ENCODE assay signal across 8 mouse cellular contexts in genomic region chr4:107066252-107067124, GRCm38 (mm10). TPM values are rescaled to one million over a fixed set of nuclear protein-coding genes. Genes with fewer than 3 reads are reported as not detected.
DNase-seq lines count a peak whose midpoint lies in the region; ATAC-seq and TF ChIP-seq lines count a peak whose summit lies in the region.

TSS of gene Mrpl37 (minus strand) at chr4:107066868.
TSS of gene Cyb5rl (plus strand) at chr4:107066988.

- H3K4me3 ChIP-seq in CH12.LX (replicated peaks in 1 of 3; ENCODE audit: low read depth in 2 of 3, low read length in 2 of 3, poor library complexity in 1 of 3) = peak within 1 kb of the TSS; percentile 81 to 92 (median 91)
- H3K4me3 ChIP-seq in forebrain, embryonic 11.5 days (ENCODE audit: low read depth, low read length) = peak within 1 kb of the TSS; percentile 92
- H3K4me3 ChIP-seq in heart, embryonic 16.5 days (ENCODE audit: low read length) = peak within 1 kb of the TSS; percentile 72
- H3K4me3 ChIP-seq in liver, embryonic 15.5 days (replicated peaks) = peak within 1 kb of the TSS; percentile 83
- peak within 1 kb of the TSS; percentile 92 for H3K4me3 ChIP-seq in neural tube, embryonic 12.5 days

- no peaks in the 10 kb centered on the region for H3K27me3 ChIP-seq in CH12.LX (replicated peaks)
- no peaks in the 10 kb centered on the region for H3K27me3 ChIP-seq in forebrain, embryonic 11.5 days (ENCODE audit: control insufficient read depth, insufficient read depth, low read length)
- H3K27me3 ChIP-seq in heart, embryonic 16.5 days (ENCODE audit: control insufficient read depth, insufficient read depth, low read length) = no peaks in the 10 kb centered on the region
- H3K27me3 ChIP-seq in liver, embryonic 15.5 days = no peaks in the 10 kb centered on the region
- no peaks in the 10 kb centered on the region for H3K27me3 ChIP-seq in neural tube, embryonic 12.5 days (replicated peaks)

- peak within 1 kb of the TSS; percentile 83 for H3K9ac ChIP-seq in CH12.LX (ENCODE audit: insufficient read depth, low read depth)
- H3K9ac ChIP-seq in forebrain, embryonic 11.5 days (ENCODE audit: low read length) = peak within 1 kb of the TSS; percentile 84
- peak within 1 kb of the TSS; percentile 85 for H3K9ac ChIP-seq in heart, embryonic 16.5 days (ENCODE audit: low read length)
- peak within 1 kb of the TSS; percentile 84 for H3K9ac ChIP-seq in liver, embryonic 15.5 days
- peak within 1 kb of the TSS; percentile 88 for H3K9ac ChIP-seq in neural tube, embryonic 12.5 days

- TF ChIP-seq CTCF in CH12.LX (conservative IDR thresholded peaks at IDR 0.05 in 1 of 2, IDR thresholded peaks at IDR 0.05 in 1 of 2; ENCODE audit: low read depth in 2 of 2, low read length in 2 of 2) = no peak

- peak; percentile 93 for TF ChIP-seq POLR2A in CH12.LX (IDR thresholded peaks at IDR 0.05; ENCODE audit: low read depth, low read length)

- no peaks in the 10 kb centered on the region for H3K9me3 ChIP-seq in CH12.LX (replicated peaks; ENCODE audit: low read length)
- H3K9me3 ChIP-seq in forebrain, embryonic 11.5 days (ENCODE audit: control insufficient read depth, low read length) = no peaks in the 10 kb centered on the region
- H3K9me3 ChIP-seq in heart, embryonic 16.5 days (replicated peaks; ENCODE audit: control insufficient read depth, low read length) = no peaks in the 10 kb centered on the region
- no peaks in the 10 kb centered on the region for H3K9me3 ChIP-seq in liver, embryonic 15.5 days (replicated peaks)
- no peaks in the 10 kb centered on the region for H3K9me3 ChIP-seq in neural tube, embryonic 12.5 days

- H3K27ac ChIP-seq in CH12.LX (ENCODE audit: insufficient read depth, low read depth) = 0 out of 2 replicates have a peak within 1 kb of the TSS, but pooled peaks have one; percentile 15
- no peak within 1 kb of the TSS for H3K27ac ChIP-seq in forebrain, embryonic 11.5 days (ENCODE audit: low read depth, low read length)
- peak within 1 kb of the TSS; percentile 43; the same call in 1 of the 2 replicates for H3K27ac ChIP-seq in heart, embryonic 16.5 days (ENCODE audit: low read length)
- peak within 1 kb of the TSS; percentile 61 for H3K27ac ChIP-seq in liver, embryonic 15.5 days (replicated peaks)
- H3K27ac ChIP-seq in neural tube, embryonic 12.5 days = no peak within 1 kb of the TSS

- TF ChIP-seq EP300 in CH12.LX (IDR thresholded peaks at IDR 0.05; ENCODE audit: low read length) = no peak

- peaks cover 10% of the 10 kb centered on the region for H3K79me2 ChIP-seq in CH12.LX (replicated peaks; ENCODE audit: control insufficient read depth, extremely low read depth, insufficient read depth, poor library complexity, severe bottlenecking)

- DNase-seq in CH12.LX (ENCODE audit: extremely low read depth) = peak; percentile 98
- peak; percentile 96 for DNase-seq in c-Kit-positive CD71-positive TER-119-negative erythroid progenitor cells, embryonic 14.5 days (ENCODE audit: low read depth)
- peak; percentile 96 for DNase-seq in forebrain, embryonic 11.5 days (ENCODE audit: low spot score)
- DNase-seq in kidney, postnatal 36 days = peak; percentile 95 to 97
- peak; percentile 95 for DNase-seq in telencephalon, adult 2 months (ENCODE audit: low read depth, low spot score)

- dilution Hi-C loops in CH12.LX (cut with MboI; ENCODE audit: extremely low pct_ligation_motif_present, extremely low pct_unique_long_range_greater_than_20kb, low sequenced_read_pairs) = no loop called here

- peaks cover 28 to 52% of the 10 kb centered on the region in 2 experiments for H3K36me3 ChIP-seq in CH12.LX (replicated peaks in 1 of 2; ENCODE audit: control insufficient read depth in 1 of 2, insufficient read depth in 1 of 2, low read length in 1 of 2)
- no peaks in the 10 kb centered on the region for H3K36me3 ChIP-seq in forebrain, embryonic 11.5 days (ENCODE audit: control insufficient read depth, insufficient read depth, low read length)
- H3K36me3 ChIP-seq in heart, embryonic 16.5 days (ENCODE audit: control insufficient read depth, insufficient read depth) = peaks cover 29% of the 10 kb centered on the region
- peaks cover 30% of the 10 kb centered on the region for H3K36me3 ChIP-seq in liver, embryonic 15.5 days (replicated peaks)
- H3K36me3 ChIP-seq in neural tube, embryonic 12.5 days = peaks cover 31% of the 10 kb centered on the region

- peak; percentile 100 for ATAC-seq in forebrain, embryonic 11.5 days (replicated peaks; ENCODE audit: low FRiP score)
- peak; percentile 99 for ATAC-seq in heart, embryonic 16.5 days (replicated peaks; ENCODE audit: extremely low read depth, insufficient read depth, low FRiP score)
- ATAC-seq in liver, embryonic 15.5 days (ENCODE audit: insufficient read depth) = peak; percentile 97
- ATAC-seq in neural tube, embryonic 12.5 days (ENCODE audit: low FRiP score, low read depth) = peak; percentile 99

- no peak for TF ChIP-seq RAD21 in CH12.LX (IDR thresholded peaks at IDR 0.05; ENCODE audit: low read depth, low read length)

- H3K4me2 ChIP-seq in CH12.LX (ENCODE audit: insufficient read depth, low read depth, poor library complexity, severe bottlenecking) = peak within 1 kb of the TSS; percentile 83
- H3K4me2 ChIP-seq in forebrain, embryonic 11.5 days (ENCODE audit: low read depth, low read length, severe bottlenecking) = peak within 1 kb of the TSS; percentile 92
- peak within 1 kb of the TSS; percentile 97 for H3K4me2 ChIP-seq in heart, embryonic 16.5 days (ENCODE audit: low read depth, low read length)
- peak within 1 kb of the TSS; percentile 100 for H3K4me2 ChIP-seq in liver, embryonic 15.5 days
- peak within 1 kb of the TSS; percentile 97 for H3K4me2 ChIP-seq in neural tube, embryonic 12.5 days (replicated peaks)

- H3K4me1 ChIP-seq in CH12.LX (ENCODE audit: control insufficient read depth in 1 of 2, insufficient read depth in 2 of 2) = peaks cover 10 to 36% of the 10 kb centered on the region in 2 experiments
- H3K4me1 ChIP-seq in forebrain, embryonic 11.5 days (replicated peaks; ENCODE audit: control insufficient read depth, insufficient read depth, low read length) = 0 out of 2 replicates have a peak, but pooled peaks cover 2% of the 10 kb centered on the region
- H3K4me1 ChIP-seq in heart, embryonic 16.5 days (ENCODE audit: control insufficient read depth, insufficient read depth, low read length) = peaks cover 6% of the 10 kb centered on the region
- peaks cover 32% of the 10 kb centered on the region for H3K4me1 ChIP-seq in liver, embryonic 15.5 days (replicated peaks)
- peaks cover 16% of the 10 kb centered on the region for H3K4me1 ChIP-seq in neural tube, embryonic 12.5 days

- in situ Hi-C loops in CH12.LX (cut with MboI; ENCODE audit: low pct_ligation_motif_present, low pct_unique_long_range_greater_than_20kb, low sequenced_read_pairs) = no loop called here

- under 1% methylated on average over 60 of the region's 60 CpGs for WGBS in forebrain, embryonic 11.5 days
- under 1% methylated on average over 60 of the region's 60 CpGs for WGBS in heart, embryonic 16.5 days
- under 1% methylated on average over 60 of the region's 60 CpGs for WGBS in liver, embryonic 15.5 days (ENCODE audit: insufficient replicate concordance)
- under 1% methylated on average over 60 of the region's 60 CpGs for WGBS in neural tube, embryonic 12.5 days

TF ChIP-seq in CH12.LX, 34 proteins besides CTCF, POLR2A, EP300 and RAD21 (continues in another document):
- no peak for TF ChIP-seq JUN (IDR thresholded peaks at IDR 0.05; ENCODE audit: insufficient read depth, low read depth, low read length)
- peak; percentile 93 for TF ChIP-seq NELFE (IDR thresholded peaks at IDR 0.05; ENCODE audit: low read depth, low read length)
- peak; percentile 57; the same call in 1 of the 2 replicates for TF ChIP-seq ELF1 (IDR thresholded peaks at IDR 0.05; ENCODE audit: low read depth, low read length)
- peak; percentile 77 for TF ChIP-seq SIN3A (IDR thresholded peaks at IDR 0.05; ENCODE audit: low read length)
- TF ChIP-seq MAZ (IDR thresholded peaks at IDR 0.05; ENCODE audit: low read depth, low read length) = no peak
- peak; percentile 86 for TF ChIP-seq ZMIZ1 (IDR thresholded peaks at IDR 0.05; ENCODE audit: low read depth, low read length)
- TF ChIP-seq MEF2A (IDR thresholded peaks at IDR 0.05; ENCODE audit: borderline replicate concordance, low read depth, low read length) = 0 out of 2 replicates have a peak, but pooled peaks have one; percentile 15
- TF ChIP-seq POLR2AphosphoS2 (IDR thresholded peaks at IDR 0.05; ENCODE audit: low read depth, low read length) = peak; percentile 78; the same call in 1 of the 2 replicates
- peak; percentile 81 for TF ChIP-seq BHLHE40 (IDR thresholded peaks at IDR 0.05; ENCODE audit: low read depth, low read length)
- TF ChIP-seq RCOR1 (conservative IDR thresholded peaks at IDR 0.05; ENCODE audit: low read depth, low read length) = no peak
- peak; percentile 58 for TF ChIP-seq MAX (IDR thresholded peaks at IDR 0.05; ENCODE audit: low read length)
- peak; percentile 94 for TF ChIP-seq TBP (conservative IDR thresholded peaks at IDR 0.05; ENCODE audit: low read depth, low read length)
- peak; percentile 87 for TF ChIP-seq HCFC1 (IDR thresholded peaks at IDR 0.05; ENCODE audit: low read depth, low read length)
- peak; percentile 76; the same call in 1 of the 2 replicates for TF ChIP-seq KAT2A (IDR thresholded peaks at IDR 0.05; ENCODE audit: insufficient replicate concordance, low read length)
- TF ChIP-seq TCF12 (IDR thresholded peaks at IDR 0.05; ENCODE audit: low read depth, low read length) = peak; percentile 88
- peak; percentile 93 for TF ChIP-seq CHD2 (IDR thresholded peaks at IDR 0.05; ENCODE audit: low read length)
- TF ChIP-seq ZC3H11A (IDR thresholded peaks at IDR 0.05; ENCODE audit: low read depth, low read length) = no peak

RNA-seq across cellular contexts. Expression of gene Mrpl37, which starts in this region (rescaled TPM):
- total RNA-seq in CH12.LX (2012; rRNA removed) (53.5 and 60.0 TPM in 2 replicates), CH12.LX (2014; rRNA removed) (45.1 and 53.6 TPM in 2 replicates)
- 85.2 and 123 TPM in 2 replicates for polyA plus RNA-seq in CH12.LX (2012; ENCODE audit: insufficient read length, low read depth)
- polyA plus RNA-seq in forebrain, embryonic 11.5 days (2014; fragmentation: Nextera tagmentation; extraction: Ambion mirVana) = 108 and 121 TPM in 2 replicates
- 96.7 and 101 TPM in 2 replicates for polyA plus RNA-seq in heart, embryonic 16.5 days (2015; fragmentation: Nextera tagmentation; extraction: Ambion mirVana)
- 48.8 and 50.1 TPM in 2 replicates for polyA plus RNA-seq in liver, embryonic 15.5 days (2015; fragmentation: Nextera tagmentation; extraction: Ambion mirVana)
- polyA plus RNA-seq in neural tube, embryonic 12.5 days (2016; fragmentation: Nextera tagmentation; extraction: Ambion mirVana) = 94.2 and 95.4 TPM in 2 replicates

RNA-seq across cellular contexts. Expression of gene Cyb5rl, which starts in this region (rescaled TPM):
- total RNA-seq in CH12.LX (2012; rRNA removed) (14.0 and 16.4 TPM in 2 replicates), CH12.LX (2014; rRNA removed) (22.7 and 23.4 TPM in 2 replicates)
- 19.3 and 24.9 TPM in 2 replicates for polyA plus RNA-seq in CH12.LX (2012; ENCODE audit: insufficient read length, low read depth)
- 5.2 and 6.9 TPM in 2 replicates for polyA plus RNA-seq in forebrain, embryonic 11.5 days (2014; fragmentation: Nextera tagmentation; extraction: Ambion mirVana)
- polyA plus RNA-seq in heart, embryonic 16.5 days (2015; fragmentation: Nextera tagmentation; extraction: Ambion mirVana) = 4.4 and 5.2 TPM in 2 replicates
- polyA plus RNA-seq in liver, embryonic 15.5 days (2015; fragmentation: Nextera tagmentation; extraction: Ambion mirVana) = 1.4 and 2.0 TPM in 2 replicates
- 4.3 and 5.2 TPM in 2 replicates for polyA plus RNA-seq in neural tube, embryonic 12.5 days (2016; fragmentation: Nextera tagmentation; extraction: Ambion mirVana)

Comparison
In these comparisons a context has a peak if more than half of its experiments do, and no peak if none do; other contexts are left out.
1. H3K27ac ChIP-seq: peak in CH12.LX (single experiment), heart, embryonic 16.5 days (single experiment) and liver, embryonic 15.5 days (single experiment); none in forebrain, embryonic 11.5 days (single experiment) and neural tube, embryonic 12.5 days (single experiment).
2. Peak in every context shown above with its lines, with median percentiles within 50 percentile points of each other: DNase-seq, H3K4me2 ChIP-seq, H3K4me3 ChIP-seq, H3K9ac ChIP-seq and ATAC-seq.